Mouse (Mus musculus): Measurements from ENCODE around the gene Fam186b. TPM values are rescaled to one million over a fixed set of nuclear protein-coding genes. Genes with fewer than 3 reads are reported as not detected.

The Fam186b gene
- polyA plus RNA-seq, 1 experiment = 0.36 TPM

DNA sequence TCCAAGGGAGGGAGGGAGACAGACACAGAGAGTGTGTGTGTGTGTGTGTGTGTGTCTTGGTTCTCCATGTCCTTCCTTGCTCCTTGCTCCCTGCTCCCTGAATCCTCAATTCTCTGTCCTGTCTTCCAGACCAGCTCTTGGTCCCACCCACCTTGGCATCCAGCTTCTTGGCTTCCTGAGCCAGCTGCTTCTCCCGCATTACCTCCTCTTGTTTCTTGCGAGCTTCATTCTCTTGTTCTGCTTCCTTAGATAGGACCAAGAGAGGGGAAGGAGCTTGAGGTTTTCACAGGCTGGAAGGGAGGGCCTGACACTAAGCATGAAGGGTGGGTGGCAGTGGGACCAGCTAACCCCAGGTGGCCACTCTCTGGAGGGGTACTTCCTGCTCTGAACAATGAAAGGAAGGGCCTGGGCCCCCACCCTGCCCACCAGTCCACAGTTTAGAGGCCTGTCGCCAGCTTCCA lies 23.8 kb upstream of the Fam186b start:
- TF ChIP-seq CTCF (IDR thresholded peaks at IDR 0.05; ENCODE audit: borderline replicate concordance, extremely low read depth, insufficient read depth, insufficient read length) = no peak
- TF ChIP-seq POLR2A (IDR thresholded peaks at IDR 0.05; ENCODE audit: borderline replicate concordance, extremely low read depth, insufficient read depth, insufficient read length, poor library complexity, severe bottlenecking) = no peak
- DNase-seq (ENCODE audit: low read depth) = no peak

DNA sequence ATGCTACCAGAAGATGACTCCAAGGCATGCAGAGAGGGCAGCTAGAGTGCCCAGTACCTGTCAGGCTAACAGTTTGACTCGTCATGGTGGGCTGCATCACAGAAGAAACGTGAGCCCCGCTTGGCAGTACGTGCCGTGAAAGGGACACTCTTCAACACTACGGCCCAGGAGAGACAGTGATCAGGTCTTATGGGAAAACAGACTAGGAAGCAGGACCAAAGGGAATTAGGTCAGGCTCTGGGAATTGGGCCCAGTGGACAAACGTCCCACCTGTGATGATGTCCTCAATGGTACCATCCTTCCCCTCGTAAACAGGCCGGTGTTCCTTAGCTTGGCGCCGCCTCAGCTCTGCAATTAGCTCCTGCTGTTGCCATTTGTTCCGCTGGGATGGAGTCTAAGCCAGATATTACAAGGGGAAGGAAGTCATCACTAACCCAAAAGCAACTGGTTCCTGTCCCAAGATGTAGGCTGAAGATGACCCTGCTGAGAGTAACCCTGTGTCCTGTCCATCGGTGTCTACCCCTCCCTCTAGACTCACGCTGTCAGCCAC lies 23.2 kb upstream of the Fam186b start:
- TF ChIP-seq CTCF (IDR thresholded peaks at IDR 0.05; ENCODE audit: borderline replicate concordance, extremely low read depth, insufficient read depth, insufficient read length) = no peak
- no peak for TF ChIP-seq POLR2A (IDR thresholded peaks at IDR 0.05; ENCODE audit: borderline replicate concordance, extremely low read depth, insufficient read depth, insufficient read length, poor library complexity, severe bottlenecking)
- no peak for DNase-seq (ENCODE audit: low read depth)

DNA sequence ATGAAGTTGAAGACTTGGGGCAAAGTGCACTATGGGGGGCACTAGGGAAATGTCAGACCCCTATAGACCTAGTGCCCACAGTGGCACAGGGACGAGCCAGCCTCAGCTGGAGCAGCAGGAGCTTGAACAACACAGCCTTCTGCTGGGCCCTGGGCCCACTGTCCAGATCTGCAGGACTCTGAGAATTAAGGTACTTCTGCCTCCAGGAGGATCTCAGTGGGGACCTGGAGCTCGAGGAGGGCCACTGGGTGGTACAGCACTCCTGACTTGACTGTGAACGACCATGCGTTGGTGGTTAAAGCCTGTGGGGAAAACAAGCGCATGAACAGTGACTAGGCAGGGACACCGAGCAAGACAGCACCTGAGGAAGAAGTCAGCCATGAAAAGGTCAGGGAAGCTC lies 22.4 kb upstream of the Fam186b start:
- TF ChIP-seq POLR2A (IDR thresholded peaks at IDR 0.05; ENCODE audit: borderline replicate concordance, extremely low read depth, insufficient read depth, insufficient read length, poor library complexity, severe bottlenecking) = no peak
- TF ChIP-seq CTCF (IDR thresholded peaks at IDR 0.05; ENCODE audit: borderline replicate concordance, extremely low read depth, insufficient read depth, insufficient read length) = no peak

DNA sequence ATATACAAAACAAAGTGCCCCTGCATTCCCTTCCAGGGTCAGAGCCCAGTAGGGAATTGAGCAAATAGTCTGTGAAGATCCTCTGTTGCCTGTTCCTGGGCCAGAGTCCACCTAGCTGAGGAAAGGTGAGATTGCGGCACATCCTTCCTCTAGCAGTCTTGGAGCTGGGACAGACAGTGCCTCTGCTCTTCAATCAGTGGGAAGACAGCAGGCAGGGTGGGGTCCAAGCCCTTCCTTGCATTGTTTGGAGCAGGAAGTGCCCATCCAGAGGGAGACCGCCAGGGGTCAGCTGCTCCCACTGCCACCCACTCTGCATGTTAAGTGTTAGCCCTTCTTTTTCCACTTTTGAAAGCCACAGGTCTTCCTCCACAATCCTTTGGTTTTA lies 21.6 kb upstream of the Fam186b start:
- peak; percentile 15 for DNase-seq (ENCODE audit: low read depth)
- no peak for TF ChIP-seq CTCF (IDR thresholded peaks at IDR 0.05; ENCODE audit: borderline replicate concordance, extremely low read depth, insufficient read depth, insufficient read length)
- no peak for TF ChIP-seq POLR2A (IDR thresholded peaks at IDR 0.05; ENCODE audit: borderline replicate concordance, extremely low read depth, insufficient read depth, insufficient read length, poor library complexity, severe bottlenecking)

More for the DNA sequence above, 22.4 kb upstream of the Fam186b start:
- no peak for DNase-seq (ENCODE audit: low read depth)

DNA sequence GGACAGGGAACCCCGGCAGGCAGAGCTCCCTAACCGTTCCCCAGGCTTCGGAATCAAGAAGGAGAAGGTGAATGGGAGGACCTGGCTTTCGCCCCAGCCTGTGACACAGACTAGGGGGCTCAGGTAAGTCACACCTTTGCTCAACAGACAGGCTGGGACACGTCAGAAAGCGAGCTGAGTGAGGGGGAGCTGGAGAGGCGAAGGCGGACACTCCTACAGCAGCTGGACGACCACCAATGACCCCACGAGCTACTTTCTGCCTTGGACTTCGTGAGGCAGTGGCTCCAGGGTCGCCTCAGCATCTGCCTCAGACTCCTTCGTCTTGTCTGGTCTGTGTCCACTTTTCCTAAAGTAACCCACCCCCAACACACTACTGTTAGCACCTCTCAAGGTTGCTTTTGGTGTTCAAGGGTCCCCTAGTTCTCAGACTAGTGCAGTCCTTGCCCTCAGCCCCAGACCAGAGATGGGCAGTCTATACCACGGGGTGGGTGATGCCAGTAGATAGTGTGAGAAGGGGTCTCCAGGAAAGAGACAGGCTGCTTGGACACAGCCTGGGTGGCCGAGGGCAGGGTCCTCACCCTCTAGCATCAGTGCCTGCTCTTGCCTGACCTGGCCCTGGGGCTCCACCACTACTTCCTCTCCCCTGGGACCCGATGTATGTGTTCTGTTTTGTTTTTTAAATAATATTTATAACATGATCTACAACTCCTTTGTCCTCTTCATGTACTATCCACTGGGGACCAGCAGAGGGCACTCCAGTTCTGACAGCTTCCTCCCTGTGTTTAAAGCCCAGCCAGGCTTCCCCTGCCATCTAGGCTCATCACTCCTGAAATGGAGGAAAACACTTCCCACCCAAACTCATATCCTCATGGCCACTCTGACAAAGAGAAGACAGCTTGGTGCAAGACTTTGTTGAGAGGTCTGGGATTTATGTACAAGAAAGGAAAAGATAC lies 20.9 kb upstream of the Fam186b start:
- DNase-seq (ENCODE audit: low read depth) = peak; percentile 88
- TF ChIP-seq CTCF (IDR thresholded peaks at IDR 0.05; ENCODE audit: borderline replicate concordance, extremely low read depth, insufficient read depth, insufficient read length) (peak; percentile 84), POLR2A (IDR thresholded peaks at IDR 0.05; ENCODE audit: borderline replicate concordance, extremely low read depth, insufficient read depth, insufficient read length, poor library complexity, severe bottlenecking) (no peak)

DNA sequence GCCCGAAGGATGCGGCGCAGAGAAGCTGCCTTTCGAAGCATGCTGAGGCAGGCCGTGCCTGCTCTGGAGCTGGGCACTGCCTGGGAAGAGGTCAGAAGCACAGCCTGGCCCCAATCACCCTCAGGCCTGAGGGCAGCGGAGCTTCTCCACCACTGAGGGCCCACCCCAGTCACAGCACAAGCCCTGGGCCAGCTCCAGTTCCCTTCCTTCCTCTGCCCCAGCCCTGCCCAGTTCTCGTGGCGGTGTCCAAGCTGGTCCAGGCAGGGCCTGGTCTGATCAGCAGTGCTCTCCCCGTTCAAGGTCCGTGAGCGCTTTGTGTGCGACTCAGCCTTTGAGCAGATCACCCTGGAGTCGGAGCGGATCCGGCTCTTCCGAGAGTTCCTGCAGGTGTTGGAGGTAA lies 19.2 kb upstream of the Fam186b start:
- DNase-seq (ENCODE audit: low read depth) = no peak
- TF ChIP-seq POLR2A (IDR thresholded peaks at IDR 0.05; ENCODE audit: borderline replicate concordance, extremely low read depth, insufficient read depth, insufficient read length, poor library complexity, severe bottlenecking) = no peak

DNA sequence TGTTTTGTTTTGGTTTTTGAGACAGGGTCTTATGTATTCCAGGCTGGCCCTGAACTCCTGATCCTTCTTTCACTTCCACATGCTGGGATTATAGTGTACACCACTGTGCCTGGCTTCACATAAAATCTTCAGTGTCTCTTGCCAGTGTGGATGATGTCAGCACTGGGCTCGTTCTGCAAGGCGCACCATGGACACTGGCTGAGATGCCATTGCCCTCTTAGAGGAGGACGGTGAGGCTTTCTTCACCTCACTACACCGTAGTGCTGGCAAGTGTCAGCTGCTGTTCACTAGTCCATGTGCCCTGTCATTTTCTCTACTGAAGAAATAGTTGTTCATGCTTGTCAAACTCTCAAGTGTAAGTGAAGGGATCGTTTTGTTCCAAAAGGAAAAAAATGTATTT lies 14.9 kb upstream of the Fam186b start:
- DNase-seq (ENCODE audit: low read depth) = no peak
- TF ChIP-seq POLR2A (IDR thresholded peaks at IDR 0.05; ENCODE audit: borderline replicate concordance, extremely low read depth, insufficient read depth, insufficient read length, poor library complexity, severe bottlenecking) = no peak
- no peak for TF ChIP-seq CTCF (IDR thresholded peaks at IDR 0.05; ENCODE audit: borderline replicate concordance, extremely low read depth, insufficient read depth, insufficient read length)

DNA sequence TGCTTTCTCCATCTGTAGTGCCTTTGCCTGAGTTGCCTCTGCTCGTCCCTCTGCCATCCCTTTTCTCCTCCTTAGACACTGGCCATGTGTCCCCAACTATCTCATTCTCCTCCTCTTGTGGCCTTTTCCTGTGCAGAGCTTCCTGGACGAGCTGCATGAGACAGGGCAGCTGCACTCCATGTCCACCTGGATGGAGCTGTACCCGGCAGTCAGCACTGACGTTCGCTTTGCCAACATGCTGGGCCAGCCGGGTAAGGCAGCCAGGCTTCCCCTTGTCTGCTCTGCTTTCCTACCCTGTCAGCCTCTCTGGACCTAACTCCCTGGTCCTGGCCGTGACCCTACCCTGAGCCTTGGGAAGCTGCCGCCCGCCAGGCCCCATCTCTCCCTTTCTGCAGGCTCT lies 13.9 kb upstream of the Fam186b start:
- no peak for TF ChIP-seq CTCF (IDR thresholded peaks at IDR 0.05; ENCODE audit: borderline replicate concordance, extremely low read depth, insufficient read depth, insufficient read length)
- TF ChIP-seq POLR2A (IDR thresholded peaks at IDR 0.05; ENCODE audit: borderline replicate concordance, extremely low read depth, insufficient read depth, insufficient read length, poor library complexity, severe bottlenecking) = no peak
- DNase-seq (ENCODE audit: low read depth) = no peak

DNA sequence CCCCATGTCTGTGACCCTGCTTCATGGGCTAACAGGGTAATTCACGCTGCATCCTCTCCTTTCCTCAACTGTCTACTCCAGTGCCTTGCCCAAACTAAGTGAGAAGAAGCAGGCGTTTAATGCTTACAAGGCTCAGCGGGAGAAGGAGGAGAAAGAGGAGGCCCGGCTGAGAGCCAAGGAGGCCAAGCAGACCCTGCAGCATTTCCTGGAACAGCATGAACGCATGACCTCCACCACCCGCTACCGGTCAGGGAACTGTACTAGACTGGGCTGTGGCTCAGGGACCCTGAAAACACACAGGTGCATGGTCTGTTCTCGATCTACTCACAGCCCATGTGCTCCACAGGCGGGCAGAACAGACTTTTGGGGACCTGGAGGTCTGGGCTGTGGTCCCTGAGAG lies 11.8 kb upstream of the Fam186b start:
- TF ChIP-seq CTCF (IDR thresholded peaks at IDR 0.05; ENCODE audit: borderline replicate concordance, extremely low read depth, insufficient read depth, insufficient read length) = no peak
- no peak for TF ChIP-seq POLR2A (IDR thresholded peaks at IDR 0.05; ENCODE audit: borderline replicate concordance, extremely low read depth, insufficient read depth, insufficient read length, poor library complexity, severe bottlenecking)
- DNase-seq (ENCODE audit: low read depth) = no peak

DNA sequence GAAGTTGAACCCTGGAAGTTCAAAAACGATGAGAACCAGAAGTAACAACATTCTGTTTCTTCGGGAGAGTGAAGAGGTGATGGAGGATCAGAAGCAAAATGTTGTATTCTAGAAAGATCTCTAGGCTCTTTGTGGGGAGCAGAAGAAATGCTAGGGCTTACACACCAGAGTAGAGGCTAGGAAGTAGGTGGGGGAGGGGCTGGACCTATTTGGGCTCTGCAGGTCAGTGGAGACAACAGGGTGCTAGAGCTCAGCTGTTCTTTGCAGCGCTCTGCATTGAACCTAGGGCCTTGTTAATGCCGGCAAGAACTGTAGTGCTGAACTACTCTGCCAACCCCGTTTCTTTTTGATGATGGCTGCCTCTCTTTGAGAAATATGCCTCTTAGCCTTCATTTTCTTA lies 525 bp upstream of the Fam186b start:
- peak; percentile 9 for DNase-seq (ENCODE audit: low read depth)
- TF ChIP-seq POLR2A (IDR thresholded peaks at IDR 0.05; ENCODE audit: borderline replicate concordance, extremely low read depth, insufficient read depth, insufficient read length, poor library complexity, severe bottlenecking) (no peak), CTCF (IDR thresholded peaks at IDR 0.05; ENCODE audit: borderline replicate concordance, extremely low read depth, insufficient read depth, insufficient read length) (no peak)

DNA sequence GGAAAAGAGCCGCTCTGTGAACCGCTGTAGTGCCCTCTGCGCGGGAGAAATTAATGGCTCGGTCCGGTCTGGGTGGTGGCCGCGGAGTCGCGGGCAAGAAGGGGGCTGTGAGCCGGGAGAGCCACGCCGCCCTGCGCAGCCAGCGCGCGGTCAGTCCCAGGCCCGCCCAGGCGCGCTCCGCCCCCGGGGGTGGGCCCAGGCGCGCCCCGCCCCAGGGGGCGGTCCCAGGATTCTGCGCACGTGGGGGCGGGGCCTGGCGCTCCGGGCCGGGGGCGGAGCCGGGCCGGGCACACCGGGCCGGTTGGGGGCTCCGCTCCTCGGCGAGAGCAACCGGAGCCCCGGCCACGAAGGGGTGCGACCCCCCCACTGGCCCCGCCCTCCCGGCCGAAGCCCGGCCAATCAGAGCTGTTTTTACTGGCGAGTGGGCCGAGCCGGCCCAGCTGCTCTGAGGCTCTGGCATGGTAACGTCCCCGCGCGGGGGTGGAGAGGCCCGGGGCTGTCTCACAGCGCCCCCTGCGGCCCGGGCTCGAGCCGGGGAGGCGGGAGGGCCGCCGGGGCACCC lies 794 bp downstream of the Fam186b start, which contains the start of gene Prpf40b:
Gene Prpf40b, plus strand, starts transcription at position 275 of the 562 bp plus-strand sequence.
- peak; percentile 32; the same call in 1 of the 2 replicates for TF ChIP-seq CTCF (IDR thresholded peaks at IDR 0.05; ENCODE audit: borderline replicate concordance, extremely low read depth, insufficient read depth, insufficient read length)
- peak; percentile 75 for TF ChIP-seq POLR2A (IDR thresholded peaks at IDR 0.05; ENCODE audit: borderline replicate concordance, extremely low read depth, insufficient read depth, insufficient read length, poor library complexity, severe bottlenecking)
- peak; percentile 97 for DNase-seq (ENCODE audit: low read depth)
